Mouse (Mus musculus) ES-Bruce4 (cell line): ENCODE measurements around the gene Susd2.

Experiments used
- CTCF ChIP-seq: IDR thresholded peaks from one replicate; pipeline ENCODE4 v1.8.1; 2011; ENCODE audit warnings: low read depth, low read length
- POLR2A ChIP-seq: IDR thresholded peaks from one replicate; pipeline ENCODE4 v1.8.1; 2011; ENCODE audit warnings: low read length; ENCODE audit not compliant: insufficient read depth

DNA sequence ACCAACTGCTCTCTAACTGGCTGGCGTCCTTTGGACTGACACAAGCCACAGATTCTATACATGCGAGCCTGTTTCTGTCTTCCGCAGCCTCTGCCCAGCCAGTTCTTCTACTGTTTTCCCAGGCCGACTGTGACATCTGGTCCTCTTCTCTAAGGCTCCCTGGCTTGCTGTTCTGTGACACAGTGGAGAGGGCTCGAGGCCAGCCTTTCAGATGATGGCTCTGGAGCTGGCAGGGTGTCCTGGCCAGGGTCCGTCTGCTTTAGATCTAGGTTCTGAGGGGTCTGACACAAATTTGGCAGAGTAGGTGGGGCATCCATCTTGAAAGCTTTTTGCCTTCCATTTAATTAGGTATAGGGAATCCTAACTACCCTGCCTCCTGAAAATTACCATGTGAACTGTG is 17.6 kb upstream of the Susd2 start:
- TF ChIP-seq CTCF = no peak
- no peak for TF ChIP-seq POLR2A
